Mouse (Mus musculus) limb, embryonic 12.5 days (tissue): Measurements from ENCODE around the gene Olfr874. TPM values are rescaled to one million over a fixed set of nuclear protein-coding genes. Genes with fewer than 3 reads are reported as not detected.
"Not testable (repeated sequence)": the region's sequence is repeated elsewhere in the genome, so short reads cannot be mapped to it uniquely, and the experiment has no call there.

Experiments
- ATAC-seq: fragments of 200-750 bp; cut with Nextera tagmentation; 2 replicates; pipeline ENCODE4 v1.8.0; 2017; ENCODE audit warnings: low read depth, moderate TSS enrichment; ENCODE audit not compliant: insufficient number of reproducible peaks, insufficient read depth, low FRiP score, low TSS enrichment
- H3K27ac ChIP-seq: fragments of 300-500 bp; sonication (generic); 2 replicates; pipeline ENCODE4 v1.5.1; 2016; ENCODE audit warnings: mild to moderate bottlenecking, moderate library complexity
- H3K27me3 ChIP-seq: fragments of 300-500 bp; sonication (generic); 2 replicates; pipeline ENCODE4 v1.6.1; 2016; ENCODE audit warnings: mild to moderate bottlenecking, moderate library complexity
- H3K36me3 ChIP-seq: fragments of 300-500 bp; sonication (generic); 2 replicates; pipeline ENCODE4 v1.6.1; 2016; ENCODE audit warnings: mild to moderate bottlenecking, moderate library complexity
- H3K4me1 ChIP-seq: fragments of 300-500 bp; sonication (generic); replicated peaks from 2 replicates; pipeline ENCODE4 v1.6.1; 2016
- H3K4me2 ChIP-seq: fragments of 300-500 bp; sonication (generic); 2 replicates; pipeline ENCODE4 v1.6.1; 2016; ENCODE audit warnings: mild to moderate bottlenecking, moderate library complexity
- H3K4me3 ChIP-seq: fragments of 300-500 bp; sonication (generic); replicated peaks from 2 replicates; pipeline ENCODE4 v1.5.1; 2016; ENCODE audit warnings: mild to moderate bottlenecking
- H3K9ac ChIP-seq: fragments of 300-500 bp; sonication (generic); replicated peaks from 2 replicates; pipeline ENCODE4 v1.6.1; 2016; ENCODE audit warnings: mild to moderate bottlenecking, moderate library complexity
- H3K9me3 ChIP-seq: fragments of 300-500 bp; sonication (generic); 2 replicates; pipeline ENCODE4 v1.6.1; 2016; ENCODE audit warnings: mild to moderate bottlenecking, moderate library complexity
- WGBS: fragments of 180-500 bp; shearing (Covaris S2); methylation state at CpG from one replicate; pipeline ENCODE4 v1.1.7; 2016; 5-methylcytosine and 5-hydroxymethylcytosine counted together
- polyA plus RNA-seq: library from polyadenylated mRNA; unstranded; fragments of >200 nt; fragmentation: Nextera tagmentation; extraction: Ambion mirVana; gene quantifications from 2 replicates; pipeline ENCODE4 v1.2.1, GENCODE M21; 2016

The Olfr874 gene
- polyA plus RNA-seq, 1 experiment from 2014 or later: not detected

GRCm38 (mm10) chr9:37783394-37784387 is 38.8 kb downstream of the Olfr874 start:
- not testable (repeated sequence) for H3K27ac ChIP-seq, H3K9me3 ChIP-seq, H3K27me3 ChIP-seq, H3K9ac ChIP-seq, H3K4me1 ChIP-seq, H3K36me3 ChIP-seq
- Histone ChIP-seq H3K4me3 (peak overlapping the region; percentile 24), H3K4me2 (peak overlapping the region; percentile 58)
- peak; percentile 61 for ATAC-seq
- WGBS: 49% methylated on average over 11 of the region's 15 CpGs

- peaks cover 6% of the 10 kb centered on the region for H3K4me1 ChIP-seq
- no peaks in the 10 kb centered on the region for H3K9me3 ChIP-seq
- H3K4me2 ChIP-seq: no peak overlapping the region
- no peaks in the 10 kb centered on the region for H3K36me3 ChIP-seq
- H3K27ac ChIP-seq: no peak overlapping the region
- 78% methylated on average over 2 of the region's 2 CpGs for WGBS
- no peak overlapping the region for H3K4me3 ChIP-seq
- H3K27me3 ChIP-seq: no peaks in the 10 kb centered on the region
- no peak for ATAC-seq
- no peak overlapping the region for H3K9ac ChIP-seq
These were observed 41.5 kb downstream of the Olfr874 start for GRCm38 (mm10) chr9:37786411-37786810.

Other genes with a start within 250 kb of the Olfr874 start
- 26.8 and 29.7 TPM in 2 replicates for gene Esam, start 217.0 kb upstream of the Olfr874 start, polyA plus RNA-seq
- 0.95 and 1.6 TPM in 2 replicates for gene Vsig2, start 205.9 kb upstream of the Olfr874 start, polyA plus RNA-seq
- gene Nrgn, start 192.2 kb upstream of the Olfr874 start, polyA plus RNA-seq: 5.1 and 6.1 TPM in 2 replicates
- gene Siae, start 189.4 kb upstream of the Olfr874 start, polyA plus RNA-seq: 4.5 and 5.0 TPM in 2 replicates
- gene Spa17, start 131.4 kb upstream of the Olfr874 start, polyA plus RNA-seq: 6.0 and 6.1 TPM in 2 replicates
- 138 and 145 TPM in 2 replicates for gene Tbrg1, start 87.8 kb upstream of the Olfr874 start, polyA plus RNA-seq
- gene Panx3, start 75.9 kb upstream of the Olfr874 start, polyA plus RNA-seq: 0.61 and 4.9 TPM in 2 replicates
- gene Olfr160, start 28.9 kb upstream of the Olfr874 start, polyA plus RNA-seq: not detected in 2 replicates
- not detected in 2 replicates for gene Olfr875, start 26.8 kb downstream of the Olfr874 start, polyA plus RNA-seq
- gene Olfr876, start 57.9 kb downstream of the Olfr874 start, polyA plus RNA-seq: not detected in 2 replicates
- gene Olfr877, start 109.2 kb downstream of the Olfr874 start, polyA plus RNA-seq: not detected in 2 replicates
- gene Olfr145, start 151.6 kb downstream of the Olfr874 start, polyA plus RNA-seq: not detected in 2 replicates
- gene Olfr878, start 172.7 kb downstream of the Olfr874 start, polyA plus RNA-seq: not detected in 2 replicates
- gene Olfr881, start 246.7 kb downstream of the Olfr874 start, polyA plus RNA-seq: not detected in 2 replicates